ENCODE assay signal across 8 mouse cellular contexts in the genomic region with DNA sequence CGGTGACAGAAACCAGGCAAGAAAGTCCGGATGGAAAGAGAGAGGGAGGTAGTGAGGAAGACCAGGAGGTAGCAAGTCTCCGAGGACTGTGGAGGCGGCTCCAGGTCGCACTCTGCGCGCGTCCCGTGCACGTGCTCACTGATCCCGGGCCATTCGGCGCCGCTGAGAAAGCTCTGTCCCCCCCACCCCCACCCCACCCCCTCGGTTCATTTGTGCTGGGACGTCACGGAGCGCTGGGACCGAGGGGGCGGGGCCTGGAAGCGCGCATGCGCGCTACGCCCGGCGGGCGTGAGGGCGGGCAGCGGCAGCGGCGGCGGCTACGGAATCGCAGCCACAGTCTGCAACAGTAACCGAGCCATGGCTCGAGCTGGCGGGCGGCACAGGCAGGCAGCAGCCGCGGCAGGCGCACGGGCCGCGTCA. TPM values are rescaled to one million over a fixed set of nuclear protein-coding genes. Genes with fewer than 3 reads are reported as not detected.
DNase-seq lines count a peak whose midpoint lies in the region; ATAC-seq and TF ChIP-seq lines count a peak whose summit lies in the region.

Gene Onecut1 (plus strand): TSS at position 361 of the 420 bp plus-strand sequence.

- ATAC-seq in granulocyte monocyte progenitor cell, adult 5-6 weeks (replicated peaks; ENCODE audit: poor library complexity, severe bottlenecking), result peak; percentile 47; the same call in 1 of the 2 replicates
- peak; percentile 74 for ATAC-seq in midbrain, embryonic 13.5 days

- peak within 1 kb of the TSS; percentile 42 for H3K4me3 ChIP-seq in lung, adult 2 months (replicated peaks; ENCODE audit: extremely low read depth, low read depth, low read length)
- H3K4me3 ChIP-seq in midbrain, embryonic 13.5 days (replicated peaks), result peak within 1 kb of the TSS; percentile 62

- DNase-seq in lung, adult 2 months, result no peak
- DNase-seq in lung, postnatal 25 days (ENCODE audit: low spot score), result no peak
- peak; percentile 66 for DNase-seq in brain, adult 2 months (ENCODE audit: low read depth, low spot score)
- DNase-seq in kidney, postnatal 36 days, result peak; percentile 34 to 75
- no peak for DNase-seq in ovary, adult 18-20 months (ENCODE audit: low spot score)
- no peak for DNase-seq in spleen, postnatal 36 days (ENCODE audit: low spot score in 2 of 2)

- no peak for TF ChIP-seq POLR2A in lung, adult 2 months (IDR thresholded peaks at IDR 0.05; ENCODE audit: borderline replicate concordance, extremely low read depth, low read depth, low read length)

- H3K9me3 ChIP-seq in midbrain, embryonic 13.5 days, result no peaks in the 10 kb centered on the region

- under 1% methylated on average over 45 of the region's 45 CpGs for WGBS in lung, adult 2 months
- WGBS in midbrain, embryonic 13.5 days, result under 1% methylated on average over 45 of the region's 45 CpGs

- peaks cover 14% of the 10 kb centered on the region for H3K4me1 ChIP-seq in lung, adult 2 months (ENCODE audit: control insufficient read depth, insufficient read depth, low read length)
- H3K4me1 ChIP-seq in midbrain, embryonic 13.5 days (replicated peaks), result peaks cover 58% of the 10 kb centered on the region

- H3K27me3 ChIP-seq in midbrain, embryonic 13.5 days, result peaks cover 95% of the 10 kb centered on the region

- H3K4me2 ChIP-seq in midbrain, embryonic 13.5 days (replicated peaks), result peak within 1 kb of the TSS; percentile 89

- no peaks in the 10 kb centered on the region for H3K36me3 ChIP-seq in midbrain, embryonic 13.5 days

- peak within 1 kb of the TSS; percentile 90 for H3K27ac ChIP-seq in midbrain, embryonic 13.5 days

- H3K9ac ChIP-seq in midbrain, embryonic 13.5 days (replicated peaks), result peak within 1 kb of the TSS; percentile 84

- no peak for TF ChIP-seq CTCF in lung, adult 2 months (IDR thresholded peaks at IDR 0.05; ENCODE audit: insufficient read depth, low read length)

RNA-seq across cellular contexts. Expression of gene Onecut1, which starts in this region (rescaled TPM):
- not detected in 2 replicates for polyA plus RNA-seq in lung, adult 2 months (2012; rRNA removed)
- not detected in 2 replicates for total RNA-seq in granulocyte monocyte progenitor cell, adult 5-6 weeks (2014; fragmentation: Nextera tagmentation)
- not detected in 2 replicates for total RNA-seq in granulocyte monocyte progenitor cell, adult 5-6 weeks (2017)
- polyA plus RNA-seq in midbrain, embryonic 13.5 days (2015; fragmentation: Nextera tagmentation; extraction: Ambion mirVana), result 10.4 and 10.7 TPM in 2 replicates

Comparison
In these comparisons a context has a peak if more than half of its experiments do, and no peak if none do; other contexts are left out.
1. RNA of gene Onecut1 (polyA plus RNA-seq): 10.4 to 10.7 TPM in midbrain, embryonic 13.5 days; not detected in lung, adult 2 months; every median in the first group is over 10 times any median in the second.
2. Peak in ATAC-seq in granulocyte monocyte progenitor cell, adult 5-6 weeks; RNA of the gene not detected or under 1 TPM.
3. DNase-seq: peak in brain, adult 2 months (single experiment) and kidney, postnatal 36 days (2 of 2); none in lung, adult 2 months (single experiment), lung, postnatal 25 days (single experiment), ovary, adult 18-20 months (single experiment) and spleen, postnatal 36 days (0 of 2).